In the genomic region with DNA sequence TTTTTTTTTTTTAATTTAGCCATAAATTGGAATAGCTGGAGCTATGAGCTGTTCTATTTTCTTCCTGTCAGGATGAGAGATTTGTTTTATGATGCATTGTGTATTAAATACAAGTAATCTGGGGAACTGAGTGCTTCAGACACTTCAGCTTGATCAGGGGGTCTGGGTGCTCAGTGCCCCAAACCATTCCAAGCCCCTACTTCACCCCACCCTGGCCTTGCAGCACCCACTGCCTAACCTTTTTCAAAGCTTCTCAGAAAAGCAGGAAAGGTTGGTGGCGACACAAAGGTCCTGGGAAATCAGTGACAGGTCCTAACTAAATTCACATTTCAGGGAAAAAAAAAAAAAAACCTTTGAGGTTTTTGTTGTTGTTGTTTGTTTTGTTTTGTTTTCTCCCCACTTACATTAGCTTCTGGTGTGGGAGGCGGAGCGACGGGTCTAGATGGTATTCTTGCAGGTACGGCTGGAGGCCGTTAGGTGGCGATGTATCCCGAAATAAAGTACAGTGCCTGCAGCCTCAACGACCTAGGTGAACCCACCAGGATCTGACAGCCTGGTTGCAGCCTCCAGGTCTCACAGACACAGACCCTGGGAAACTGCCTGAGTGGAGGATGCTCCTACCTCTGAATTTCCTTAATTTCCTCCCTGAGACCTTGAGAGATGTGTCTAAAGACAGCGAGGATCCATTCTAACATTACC, we compare ENCODE assay signal across 8 mouse cellular contexts.
DNase-seq lines count a peak whose midpoint lies in the region; ATAC-seq lines count a peak whose summit lies in the region.

No protein-coding gene starts in this region.

- no peak overlapping the region for H3K4me2 ChIP-seq in hindbrain, embryonic 13.5 days

- peak; percentile 73 for DNase-seq in R1 (ENCODE audit: low read depth, low spot score)
- DNase-seq in cerebellum, adult 8-10 months, result peak; percentile 19
- DNase-seq in frontal cortex, postnatal 14 days (ENCODE audit: low spot score in 2 of 2), result peak; percentile 36 to 55
- peak; percentile 35 for DNase-seq in left cerebral cortex, adult 11 months (ENCODE audit: low spot score)
- peak; percentile 79 to 83 for DNase-seq in lung, postnatal 4 days
- DNase-seq in skeletal muscle tissue, adult 2 months (ENCODE audit: low read depth, low spot score), result peak; percentile 37

- no peaks in the 10 kb centered on the region for H3K9me3 ChIP-seq in hindbrain, embryonic 13.5 days

- ATAC-seq in hindbrain, embryonic 13.5 days (ENCODE audit: low FRiP score), result peak; percentile 81
- no peak for ATAC-seq in monocyte, adult 5-6 weeks (replicated peaks; ENCODE audit: insufficient number of reproducible peaks, low FRiP score, low TSS enrichment, poor library complexity, severe bottlenecking)

- no peak overlapping the region for H3K9ac ChIP-seq in hindbrain, embryonic 13.5 days

- no peak overlapping the region for H3K27ac ChIP-seq in hindbrain, embryonic 13.5 days

- no peak overlapping the region for H3K4me3 ChIP-seq in hindbrain, embryonic 13.5 days

- H3K36me3 ChIP-seq in hindbrain, embryonic 13.5 days, result no peaks in the 10 kb centered on the region

- H3K27me3 ChIP-seq in hindbrain, embryonic 13.5 days, result peaks cover 48% of the 10 kb centered on the region

- H3K4me1 ChIP-seq in hindbrain, embryonic 13.5 days (replicated peaks), result peaks cover 20% of the 10 kb centered on the region

- WGBS in hindbrain, embryonic 13.5 days, result 8% methylated on average over 10 of the region's 10 CpGs

Comparison
In these comparisons a context has a peak if more than half of its experiments do, and no peak if none do; other contexts are left out.
1. DNase-seq: peak in every context shown above with its lines; median percentile 81 in lung, postnatal 4 days; 73 in R1; 46 in frontal cortex, postnatal 14 days; 37 in skeletal muscle tissue, adult 2 months; 35 in left cerebral cortex, adult 11 months; 19 in cerebellum, adult 8-10 months.